Comparison of ENCODE assay signal across 19 mouse cellular contexts in genomic region chr2:167928002-167928526, GRCm38 (mm10). TPM values are rescaled to one million over a fixed set of nuclear protein-coding genes. Genes with fewer than 3 reads are reported as not detected.
DNase-seq lines count a peak whose midpoint lies in the region; ATAC-seq lines count a peak whose summit lies in the region.
"Had no signal": no experiment of that assay in that cellular context is flagged by ENCODE, and none has a peak within 500 bp of the region (broad histone marks: within the 10 kb centered on the region; RNA-seq: fewer than 3 reads in every experiment).

No protein-coding gene starts in this region.

- H3K4me2 ChIP-seq in kidney, embryonic 14.5 days (replicated peaks; ENCODE audit: low read depth, low read length) = no peak overlapping the region
- H3K4me2 ChIP-seq in midbrain, embryonic 11.5 days = no peak overlapping the region
- H3K4me2 ChIP-seq in midbrain, embryonic 16.5 days (ENCODE audit: low read length) = no peak overlapping the region
- H3K4me2 ChIP-seq: embryonic facial prominence, embryonic 12.5 days; forebrain, embryonic 15.5 days; hindbrain, embryonic 15.5 days had no signal

- no peak overlapping the region for H3K27ac ChIP-seq in kidney, embryonic 14.5 days (ENCODE audit: low read depth, low read length)
- H3K27ac ChIP-seq in midbrain, embryonic 11.5 days (ENCODE audit: low read depth, low read length) = no peak overlapping the region
- no peak overlapping the region for H3K27ac ChIP-seq in midbrain, embryonic 16.5 days (ENCODE audit: low read length)
- H3K27ac ChIP-seq: embryonic facial prominence, embryonic 12.5 days; forebrain, embryonic 15.5 days; heart, embryonic 10.5 days; hindbrain, embryonic 15.5 days had no signal

- H3K27me3 ChIP-seq in kidney, embryonic 14.5 days (ENCODE audit: control insufficient read depth, insufficient read depth, low read length) = no peaks in the 10 kb centered on the region
- no peaks in the 10 kb centered on the region for H3K27me3 ChIP-seq in midbrain, embryonic 11.5 days (ENCODE audit: control insufficient read depth, insufficient read depth, low read length)
- no peaks in the 10 kb centered on the region for H3K27me3 ChIP-seq in midbrain, embryonic 16.5 days (ENCODE audit: control insufficient read depth, insufficient read depth, low read depth, low read length)
- H3K27me3 ChIP-seq in splenic B cell, adult 2 months (ENCODE audit: control insufficient read depth, insufficient read depth, low read length, poor library complexity, severe bottlenecking) = no peaks in the 10 kb centered on the region
- H3K27me3 ChIP-seq: embryonic facial prominence, embryonic 12.5 days; forebrain, embryonic 15.5 days; hindbrain, embryonic 15.5 days had no signal

- H3K4me1 ChIP-seq in kidney, embryonic 14.5 days (ENCODE audit: control insufficient read depth, insufficient read depth, low read length) = peaks cover 16% of the 10 kb centered on the region
- H3K4me1 ChIP-seq in midbrain, embryonic 11.5 days (ENCODE audit: control insufficient read depth, insufficient read depth, low read length) = peaks cover 4% of the 10 kb centered on the region; the same call in 1 of the 2 replicates
- no peaks in the 10 kb centered on the region; the same call in 1 of the 2 replicates for H3K4me1 ChIP-seq in midbrain, embryonic 16.5 days (ENCODE audit: control insufficient read depth, insufficient read depth, low read length)

- H3K4me3 ChIP-seq in kidney, embryonic 14.5 days (ENCODE audit: low read length) = no peak overlapping the region
- no peak overlapping the region for H3K4me3 ChIP-seq in midbrain, embryonic 11.5 days (ENCODE audit: low read depth, low read length)
- H3K4me3 ChIP-seq in midbrain, embryonic 16.5 days (ENCODE audit: low read depth, low read length) = no peak overlapping the region
- H3K4me3 ChIP-seq: embryonic facial prominence, embryonic 12.5 days; forebrain, embryonic 15.5 days; heart, embryonic 10.5 days; hindbrain, embryonic 15.5 days had no signal

- no peaks in the 10 kb centered on the region for H3K36me3 ChIP-seq in kidney, embryonic 14.5 days (ENCODE audit: control insufficient read depth, insufficient read depth, low read length)
- H3K36me3 ChIP-seq in midbrain, embryonic 11.5 days (ENCODE audit: control insufficient read depth, insufficient read depth, low read length) = no peaks in the 10 kb centered on the region
- H3K36me3 ChIP-seq in midbrain, embryonic 16.5 days (ENCODE audit: control insufficient read depth, insufficient read depth, low read length) = no peaks in the 10 kb centered on the region
- no peaks in the 10 kb centered on the region for H3K36me3 ChIP-seq in splenic B cell, adult 2 months (ENCODE audit: control insufficient read depth, insufficient read depth, low read length, poor library complexity, severe bottlenecking)
- H3K36me3 ChIP-seq: embryonic facial prominence, embryonic 12.5 days; forebrain, embryonic 15.5 days; heart, embryonic 10.5 days; hindbrain, embryonic 15.5 days had no signal

- H3K9ac ChIP-seq in kidney, embryonic 14.5 days (ENCODE audit: low read depth, low read length) = no peak overlapping the region
- H3K9ac ChIP-seq in midbrain, embryonic 11.5 days (ENCODE audit: low read length) = no peak overlapping the region
- H3K9ac ChIP-seq in midbrain, embryonic 16.5 days (ENCODE audit: low read depth, low read length) = no peak overlapping the region
- H3K9ac ChIP-seq: embryonic facial prominence, embryonic 12.5 days; forebrain, embryonic 15.5 days; hindbrain, embryonic 15.5 days had no signal

- no peaks in the 10 kb centered on the region for H3K9me3 ChIP-seq in kidney, embryonic 14.5 days (ENCODE audit: control insufficient read depth, low read length)
- H3K9me3 ChIP-seq in midbrain, embryonic 11.5 days (ENCODE audit: control insufficient read depth, low read length) = no peaks in the 10 kb centered on the region
- H3K9me3 ChIP-seq in midbrain, embryonic 16.5 days (replicated peaks; ENCODE audit: control insufficient read depth, low read length, poor library complexity, severe bottlenecking) = no peaks in the 10 kb centered on the region
- H3K9me3 ChIP-seq: embryonic facial prominence, embryonic 12.5 days; forebrain, embryonic 15.5 days; heart, embryonic 10.5 days; hindbrain, embryonic 15.5 days had no signal

- no peak for ATAC-seq in kidney, embryonic 14.5 days (ENCODE audit: low FRiP score, low TSS enrichment)
- ATAC-seq in midbrain, embryonic 11.5 days (ENCODE audit: low FRiP score) = no peak
- ATAC-seq in midbrain, embryonic 16.5 days = no peak
- ATAC-seq: forebrain, embryonic 15.5 days had no signal

- 59% methylated on average over 4 of the region's 4 CpGs for WGBS in kidney, embryonic 14.5 days
- WGBS in midbrain, embryonic 11.5 days = 68% methylated on average over 4 of the region's 4 CpGs
- 72% methylated on average over 4 of the region's 4 CpGs for WGBS in midbrain, embryonic 16.5 days

- peak; percentile 8 for DNase-seq in cerebellum, adult 9-11 months
- no peak for DNase-seq in cerebellum, adult 11 months
- DNase-seq in kidney, postnatal 4 days = peak; percentile 45 to 59
- peak; percentile 12 for DNase-seq in midbrain, embryonic 11.5 days (ENCODE audit: low spot score, missing footprints)
- DNase-seq in splenic B cell, adult 2 months (ENCODE audit: low read depth, low spot score) = peak; percentile 64
- DNase-seq in adrenal gland, adult (ENCODE audit: inconsistent age in 2 of 2, low spot score in 1 of 2) = no peak
- DNase-seq: adrenal gland, adult 8-10 months; adrenal gland, postnatal 36 days; cerebellum, adult 8-10 months; cerebellum, postnatal 25 days; gastrocnemius, postnatal 36 days; heart, adult 18-20 months; heart, postnatal 10 days had no signal

RNA-seq across cellular contexts. Expression of gene Ptpn1, which starts 3.8 kb away (rescaled TPM):
- 42.6 and 53.4 TPM in 2 replicates for polyA plus RNA-seq in kidney, embryonic 14.5 days (2014; fragmentation: Nextera tagmentation; extraction: Ambion mirVana)
- polyA plus RNA-seq in midbrain, embryonic 11.5 days (2014; fragmentation: Nextera tagmentation; extraction: Ambion mirVana) = 89.8 and 92.6 TPM in 2 replicates
- polyA plus RNA-seq in midbrain, embryonic 16.5 days (2015; fragmentation: Nextera tagmentation; extraction: Ambion mirVana) = 79.8 and 86.0 TPM in 2 replicates

Comparison
In these comparisons a context has a peak if more than half of its experiments do, and no peak if none do; other contexts are left out.
1. DNase-seq: peak in cerebellum, adult 9-11 months (single experiment), kidney, postnatal 4 days (2 of 2), midbrain, embryonic 11.5 days (single experiment) and splenic B cell, adult 2 months (single experiment); none in cerebellum, adult 11 months (single experiment) and adrenal gland, adult (0 of 2).